Comparison of ENCODE assay signal across 22 mouse cellular contexts in the genomic region with DNA sequence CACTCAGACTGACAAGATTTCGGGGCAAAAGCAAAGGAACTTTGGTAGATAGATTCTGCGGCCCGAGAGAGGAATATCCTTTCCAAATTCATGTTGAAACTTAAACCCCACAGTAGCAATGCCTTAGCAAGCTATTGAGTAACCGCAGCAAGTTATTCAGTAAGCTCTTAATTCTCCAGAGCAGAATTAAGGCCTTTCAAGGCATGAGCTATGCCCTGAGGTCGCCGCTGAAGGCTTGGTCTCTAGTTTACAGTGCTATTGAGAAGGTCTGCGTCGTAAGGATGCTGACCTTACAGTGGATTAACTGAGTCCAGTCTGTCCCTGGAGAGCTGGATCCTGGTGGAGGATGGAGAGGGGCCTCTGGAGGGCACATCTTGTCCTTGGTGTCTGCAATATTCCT. TPM values are rescaled to one million over a fixed set of nuclear protein-coding genes. Genes with fewer than 3 reads are reported as not detected.
DNase-seq lines count a peak whose midpoint lies in the region; ATAC-seq lines count a peak whose summit lies in the region.
"Had no signal": no experiment of that assay in that cellular context is flagged by ENCODE, and none has a peak within 500 bp of the region (broad histone marks: within the 10 kb centered on the region; RNA-seq: fewer than 3 reads in every experiment).

No protein-coding gene starts in this region.

- H3K27ac ChIP-seq in kidney, embryonic 14.5 days (ENCODE audit: low read depth, low read length): no peak overlapping the region
- no peak overlapping the region for H3K27ac ChIP-seq in intestine, embryonic 16.5 days (ENCODE audit: low read length)
- H3K27ac ChIP-seq: gastrocnemius, adult 2 months; hindbrain, embryonic 10.5 days; hindbrain, embryonic 15.5 days; limb, embryonic 12.5 days; liver, embryonic 15.5 days; midbrain, embryonic 12.5 days had no signal

- no peak overlapping the region for H3K9ac ChIP-seq in kidney, embryonic 14.5 days (ENCODE audit: low read depth, low read length)
- H3K9ac ChIP-seq in intestine, embryonic 16.5 days (ENCODE audit: low read depth, low read length): no peak overlapping the region
- H3K9ac ChIP-seq: hindbrain, embryonic 15.5 days; limb, embryonic 12.5 days; liver, embryonic 15.5 days; lung, embryonic 14.5 days; midbrain, embryonic 12.5 days had no signal

- no peak overlapping the region for H3K4me2 ChIP-seq in kidney, embryonic 14.5 days (replicated peaks; ENCODE audit: low read depth, low read length)
- H3K4me2 ChIP-seq in intestine, embryonic 16.5 days (ENCODE audit: low read depth, low read length): no peak overlapping the region
- H3K4me2 ChIP-seq: hindbrain, embryonic 15.5 days; limb, embryonic 12.5 days; liver, embryonic 15.5 days; lung, embryonic 14.5 days; midbrain, embryonic 12.5 days had no signal

- H3K36me3 ChIP-seq in kidney, embryonic 14.5 days (ENCODE audit: control insufficient read depth, insufficient read depth, low read length): no peaks in the 10 kb centered on the region
- H3K36me3 ChIP-seq in intestine, embryonic 16.5 days (ENCODE audit: control insufficient read depth, insufficient read depth, low read length): no peaks in the 10 kb centered on the region
- H3K36me3 ChIP-seq: hindbrain, embryonic 10.5 days; hindbrain, embryonic 15.5 days; limb, embryonic 12.5 days; liver, embryonic 15.5 days; midbrain, embryonic 12.5 days had no signal

- no peak for ATAC-seq in kidney, embryonic 14.5 days (ENCODE audit: low FRiP score, low TSS enrichment)
- ATAC-seq in intestine, embryonic 16.5 days: no peak
- ATAC-seq: forebrain, embryonic 16.5 days had no signal

- no peak overlapping the region for H3K4me3 ChIP-seq in kidney, embryonic 14.5 days (ENCODE audit: low read length)
- no peak overlapping the region for H3K4me3 ChIP-seq in intestine, embryonic 16.5 days (ENCODE audit: low read length)
- H3K4me3 ChIP-seq: gastrocnemius, adult 2 months; hindbrain, embryonic 10.5 days; hindbrain, embryonic 15.5 days; limb, embryonic 12.5 days; liver, embryonic 15.5 days; midbrain, embryonic 12.5 days had no signal

- H3K4me1 ChIP-seq in kidney, embryonic 14.5 days (ENCODE audit: control insufficient read depth, insufficient read depth, low read length): no peaks in the 10 kb centered on the region
- H3K4me1 ChIP-seq in intestine, embryonic 16.5 days (ENCODE audit: control insufficient read depth, insufficient read depth, low read length): no peaks in the 10 kb centered on the region
- H3K4me1 ChIP-seq: hindbrain, embryonic 15.5 days; limb, embryonic 12.5 days; midbrain, embryonic 12.5 days had no signal

- WGBS in kidney, embryonic 14.5 days: 71% methylated on average over 8 of the region's 8 CpGs
- WGBS in intestine, embryonic 16.5 days: 85% methylated on average over 8 of the region's 8 CpGs

- 0 out of 2 replicates have a peak, but pooled peaks cover 3% of the 10 kb centered on the region for H3K9me3 ChIP-seq in kidney, embryonic 14.5 days (ENCODE audit: control insufficient read depth, low read length)
- H3K9me3 ChIP-seq in intestine, embryonic 16.5 days (ENCODE audit: control insufficient read depth, low read length): no peaks in the 10 kb centered on the region
- H3K9me3 ChIP-seq: hindbrain, embryonic 15.5 days; limb, embryonic 12.5 days; liver, embryonic 15.5 days; midbrain, embryonic 12.5 days had no signal

- DNase-seq in kidney, adult 11 months: peak; percentile 33
- peak; percentile 46 for DNase-seq in kidney, adult 9 months
- DNase-seq in kidney, postnatal 10 days: peak; percentile 42
- DNase-seq in yolk sac, embryonic 10.5 days (ENCODE audit: low spot score): peak; percentile 11
- no peak for DNase-seq in lung, postnatal 25 days (ENCODE audit: low spot score)
- DNase-seq: adrenal gland, adult 2 months; adrenal gland, postnatal 36 days; cerebellum, adult 2 months; cerebellum, postnatal 14 days; gastrocnemius, adult 2 months; heart, postnatal 14 days; layer of hippocampus, adult 9-11 months; lung, embryonic 14.5 days; lung, postnatal 14 days had no signal

- no peaks in the 10 kb centered on the region for H3K27me3 ChIP-seq in kidney, embryonic 14.5 days (ENCODE audit: control insufficient read depth, insufficient read depth, low read length)
- H3K27me3 ChIP-seq in intestine, embryonic 16.5 days (replicated peaks; ENCODE audit: control insufficient read depth, insufficient read depth, low read length): no peaks in the 10 kb centered on the region
- H3K27me3 ChIP-seq: hindbrain, embryonic 15.5 days; limb, embryonic 12.5 days; liver, embryonic 15.5 days; midbrain, embryonic 12.5 days had no signal

RNA-seq across cellular contexts. Expression of a gene that starts 12.5 kb away (rescaled TPM):
- polyA plus RNA-seq in kidney, embryonic 14.5 days (2014; fragmentation: Nextera tagmentation; extraction: Ambion mirVana): 3.3 and 5.1 TPM in 2 replicates
- 3.4 and 4.2 TPM in 2 replicates for polyA plus RNA-seq in intestine, embryonic 16.5 days (2015; fragmentation: Nextera tagmentation; extraction: Ambion mirVana)
